In genomic region chr12:84834773-84835172, GRCm38 (mm10) we compare ENCODE assay signal across 27 mouse cellular contexts. TPM values are rescaled to one million over a fixed set of nuclear protein-coding genes. Genes with fewer than 3 reads are reported as not detected.
A peak's percentile ranks its signal among the peaks of the same experiment; 100 is the strongest.
DNase-seq lines count a peak whose midpoint lies in the region; ATAC-seq and TF ChIP-seq lines count a peak whose summit lies in the region.
"Had no signal": no experiment of that assay in that cellular context is flagged by ENCODE, and none has a peak within 500 bp of the region (broad histone marks: within the 10 kb centered on the region; RNA-seq: fewer than 3 reads in every experiment).

No protein-coding gene starts in this region.

- TF ChIP-seq POLR2A in small intestine, adult 2 months (IDR thresholded peaks at IDR 0.05; ENCODE audit: low read depth, low read length), result no peak

- no peaks in the 10 kb centered on the region for H3K27me3 ChIP-seq in lung, embryonic 15.5 days
- H3K27me3 ChIP-seq in intestine, embryonic 16.5 days (replicated peaks; ENCODE audit: control insufficient read depth, insufficient read depth, low read length), result peaks cover under 1% of the 10 kb centered on the region; the same call in 1 of the 2 replicates
- no peaks in the 10 kb centered on the region; the same call in 1 of the 2 replicates for H3K27me3 ChIP-seq in small intestine, adult 2 months (ENCODE audit: control insufficient read depth, insufficient read depth, low read length)
- H3K27me3 ChIP-seq: embryonic facial prominence, embryonic 12.5 days; embryonic facial prominence, embryonic 15.5 days; hindbrain, embryonic 13.5 days had no signal

- H3K27ac ChIP-seq in lung, embryonic 15.5 days, result peak overlapping the region; percentile 77
- H3K27ac ChIP-seq in intestine, embryonic 16.5 days (ENCODE audit: low read length), result no peak overlapping the region
- peak overlapping the region; percentile 2; the same call in 1 of the 2 replicates for H3K27ac ChIP-seq in small intestine, adult 2 months (ENCODE audit: insufficient read depth, low read depth, low read length)
- H3K27ac ChIP-seq: embryonic facial prominence, embryonic 12.5 days; embryonic facial prominence, embryonic 15.5 days; gastrocnemius, adult 2 months; hindbrain, embryonic 10.5 days; hindbrain, embryonic 13.5 days had no signal

- ATAC-seq in lung, embryonic 15.5 days (ENCODE audit: borderline replicate concordance, extremely low read depth, low FRiP score, low TSS enrichment), result peak; percentile 90
- ATAC-seq in intestine, embryonic 16.5 days, result peak; percentile 36
- ATAC-seq: CD4-positive, CD25-positive, alpha-beta regulatory T cell, adult 4 months; forebrain, embryonic 14.5 days; forebrain, postnatal 0 days had no signal

- no peak for DNase-seq in lung, postnatal 14 days
- DNase-seq in lung, postnatal 10 days, result peak; percentile 56
- no peak for DNase-seq in lung, postnatal 36 days
- DNase-seq in heart, postnatal 14 days, result no peak
- DNase-seq: adrenal gland, adult 2 months; adrenal gland, postnatal 14 days; cerebellum, adult 11 months; cerebellum, adult 2 months; cerebellum, adult 9-11 months; cerebellum, postnatal 25 days; forebrain, postnatal 0 days; gastrocnemius, adult 2 months; gastrocnemius, postnatal 14 days; heart, adult 11 months; heart, postnatal 36 days had no signal

- H3K4me2 ChIP-seq in lung, embryonic 15.5 days, result no peak overlapping the region
- no peak overlapping the region for H3K4me2 ChIP-seq in intestine, embryonic 16.5 days (ENCODE audit: low read depth, low read length)
- H3K4me2 ChIP-seq: embryonic facial prominence, embryonic 12.5 days; embryonic facial prominence, embryonic 15.5 days; heart, embryonic 11.5 days; hindbrain, embryonic 13.5 days had no signal

- 54% methylated on average over 4 of the region's 4 CpGs for WGBS in lung, embryonic 15.5 days
- WGBS in intestine, embryonic 16.5 days, result 73% methylated on average over 4 of the region's 4 CpGs
- 84% methylated on average over 4 of the region's 4 CpGs for WGBS in small intestine, adult 2 months

- H3K4me1 ChIP-seq in lung, embryonic 15.5 days, result 0 out of 2 replicates have a peak, but pooled peaks cover 10% of the 10 kb centered on the region
- no peaks in the 10 kb centered on the region for H3K4me1 ChIP-seq in intestine, embryonic 16.5 days (ENCODE audit: control insufficient read depth, insufficient read depth, low read length)
- H3K4me1 ChIP-seq in small intestine, adult 2 months (ENCODE audit: control insufficient read depth, insufficient read depth, insufficient read length, low read length), result no peaks in the 10 kb centered on the region
- H3K4me1 ChIP-seq: embryonic facial prominence, embryonic 12.5 days; hindbrain, embryonic 13.5 days had no signal

- H3K36me3 ChIP-seq in lung, embryonic 15.5 days, result no peaks in the 10 kb centered on the region
- no peaks in the 10 kb centered on the region for H3K36me3 ChIP-seq in intestine, embryonic 16.5 days (ENCODE audit: control insufficient read depth, insufficient read depth, low read length)
- H3K36me3 ChIP-seq in small intestine, adult 2 months (ENCODE audit: control insufficient read depth, insufficient read depth, low read length), result no peaks in the 10 kb centered on the region
- H3K36me3 ChIP-seq: embryonic facial prominence, embryonic 12.5 days; embryonic facial prominence, embryonic 15.5 days; hindbrain, embryonic 10.5 days; hindbrain, embryonic 13.5 days had no signal

- intact Hi-C loops in heart, postnatal 14 days (cut with DNase I), result no loop called here

- H3K9ac ChIP-seq in lung, embryonic 15.5 days, result no peak overlapping the region
- H3K9ac ChIP-seq in intestine, embryonic 16.5 days (ENCODE audit: low read depth, low read length), result no peak overlapping the region
- H3K9ac ChIP-seq: embryonic facial prominence, embryonic 12.5 days; embryonic facial prominence, embryonic 15.5 days; forebrain, postnatal 0 days; hindbrain, embryonic 13.5 days had no signal

- no peaks in the 10 kb centered on the region for H3K9me3 ChIP-seq in lung, embryonic 15.5 days
- H3K9me3 ChIP-seq in intestine, embryonic 16.5 days (ENCODE audit: control insufficient read depth, low read length), result no peaks in the 10 kb centered on the region
- H3K9me3 ChIP-seq: embryonic facial prominence, embryonic 12.5 days; embryonic facial prominence, embryonic 15.5 days; hindbrain, embryonic 10.5 days; hindbrain, embryonic 13.5 days had no signal

- no peak for TF ChIP-seq CTCF in small intestine, adult 2 months (IDR thresholded peaks at IDR 0.05; ENCODE audit: extremely low read depth, insufficient read length, insufficient replicate concordance, low read depth, low read length)

- no peak overlapping the region for H3K4me3 ChIP-seq in lung, embryonic 15.5 days
- no peak overlapping the region for H3K4me3 ChIP-seq in intestine, embryonic 16.5 days (ENCODE audit: low read length)
- H3K4me3 ChIP-seq in small intestine, adult 2 months (ENCODE audit: low read depth, low read length), result no peak overlapping the region
- H3K4me3 ChIP-seq: embryonic facial prominence, embryonic 12.5 days; embryonic facial prominence, embryonic 15.5 days; gastrocnemius, adult 2 months; hindbrain, embryonic 10.5 days; hindbrain, embryonic 13.5 days had no signal

RNA-seq across cellular contexts. Expression of gene Ltbp2, which starts 41.6 kb away (rescaled TPM):
- polyA plus RNA-seq in lung, embryonic 15.5 days (2015; fragmentation: Nextera tagmentation; extraction: Ambion mirVana), result 12.8 and 15.1 TPM in 2 replicates
- 0.83 and 1.9 TPM in 2 replicates for polyA plus RNA-seq in intestine, embryonic 16.5 days (2015; fragmentation: Nextera tagmentation; extraction: Ambion mirVana)
- 6.1 and 8.1 TPM in 2 replicates for polyA plus RNA-seq in small intestine, adult 2 months (2012; rRNA removed)
- 1 to 10 TPM; 1.2 to 2.3 TPM for total RNA-seq in heart, postnatal 14 days (2021)
- total RNA-seq: common myeloid progenitor, adult 5-6 weeks had no signal
- polyA plus RNA-seq: CD4-positive, CD25-positive, alpha-beta regulatory T cell, adult 4 months; forebrain, embryonic 11.5 days; forebrain, embryonic 14.5 days had no signal
